Mouse (Mus musculus): ENCODE results near the gene Tmem53. TPM values are rescaled to one million over a fixed set of nuclear protein-coding genes. Genes with fewer than 3 reads are reported as not detected.

Gene Tmem53
- total RNA-seq, 2 experiments from 2014 or later = 1.9 to 4.0 TPM

- no peak for ATAC-seq (replicated peaks; ENCODE audit: low FRiP score, poor library complexity, severe bottlenecking)
These were observed 53.7 kb downstream of the Tmem53 start for GRCm38 (mm10) chr4:117305461-117305860.

GRCm38 (mm10) chr4:117307270-117307669 is 55.5 kb downstream of the Tmem53 start:
- no peak for ATAC-seq (replicated peaks; ENCODE audit: low FRiP score, poor library complexity, severe bottlenecking)

GRCm38 (mm10) chr4:117309427-117309826 is 57.7 kb downstream of the Tmem53 start:
- ATAC-seq (replicated peaks; ENCODE audit: low FRiP score, poor library complexity, severe bottlenecking) = no peak

GRCm38 (mm10) chr4:117311891-117312290 is 60.1 kb downstream of the Tmem53 start:
- ATAC-seq (replicated peaks; ENCODE audit: low FRiP score, poor library complexity, severe bottlenecking) = no peak

- ATAC-seq (replicated peaks; ENCODE audit: low FRiP score, poor library complexity, severe bottlenecking) = peak; percentile 93
These were observed 60.8 kb downstream of the Tmem53 start for GRCm38 (mm10) chr4:117312416-117313084.

- peak; percentile 47 for ATAC-seq (replicated peaks; ENCODE audit: low FRiP score, poor library complexity, severe bottlenecking)
These were observed 61.3 kb downstream of the Tmem53 start for GRCm38 (mm10) chr4:117313085-117313424.

GRCm38 (mm10) chr4:117314849-117315500 is 63.2 kb downstream of the Tmem53 start:
- no peak for ATAC-seq (replicated peaks; ENCODE audit: low FRiP score, poor library complexity, severe bottlenecking)

GRCm38 (mm10) chr4:117316800-117317199 is 65.0 kb downstream of the Tmem53 start:
- no peak for ATAC-seq (replicated peaks; ENCODE audit: low FRiP score, poor library complexity, severe bottlenecking)

GRCm38 (mm10) chr4:117317701-117318190 is 66.0 kb downstream of the Tmem53 start:
- ATAC-seq (replicated peaks; ENCODE audit: low FRiP score, poor library complexity, severe bottlenecking) = no peak

Other genes with a start within 250 kb of the Tmem53 start
- 11.9 and 20.1 TPM in 2 replicates for gene Eif2b3, start 232.5 kb upstream of the Tmem53 start, total RNA-seq (2015; ENCODE audit: low replicate concordance)
- gene Eif2b3, start 232.5 kb upstream of the Tmem53 start, total RNA-seq (2017; ENCODE audit: low replicate concordance) = 7.2 and 10.0 TPM in 2 replicates
- gene Ptch2, start 155.9 kb upstream of the Tmem53 start, total RNA-seq (2015; ENCODE audit: low replicate concordance) = 0.19 and 0.21 TPM in 2 replicates
- 0.09 TPM in 1 of 2 replicates, not detected in the other for gene Ptch2, start 155.9 kb upstream of the Tmem53 start, total RNA-seq (2017; ENCODE audit: low replicate concordance)
- gene Btbd19, start 126.2 kb upstream of the Tmem53 start, total RNA-seq (2015; ENCODE audit: low replicate concordance) = 1.0 and 3.1 TPM in 2 replicates
- 0.68 and 1.3 TPM in 2 replicates for gene Btbd19, start 126.2 kb upstream of the Tmem53 start, total RNA-seq (2017; ENCODE audit: low replicate concordance)
- gene Tctex1d4, start 125.2 kb upstream of the Tmem53 start, total RNA-seq (2015; ENCODE audit: low replicate concordance) = not detected in 2 replicates
- gene Tctex1d4, start 125.2 kb upstream of the Tmem53 start, total RNA-seq (2017; ENCODE audit: low replicate concordance) = not detected in 2 replicates
- 0.42 TPM in 1 of 2 replicates, not detected in the other for gene Plk3, start 118.0 kb upstream of the Tmem53 start, total RNA-seq (2015; ENCODE audit: low replicate concordance)
- gene Plk3, start 118.0 kb upstream of the Tmem53 start, total RNA-seq (2017; ENCODE audit: low replicate concordance) = 1.7 TPM in 1 of 2 replicates, not detected in the other
- gene Rps8, start 95.7 kb upstream of the Tmem53 start, total RNA-seq (2015; ENCODE audit: low replicate concordance) = 981 and 1,137 TPM in 2 replicates
- 281 and 366 TPM in 2 replicates for gene Rps8, start 95.7 kb upstream of the Tmem53 start, total RNA-seq (2017; ENCODE audit: low replicate concordance)
- gene Kif2c, start 69.3 kb upstream of the Tmem53 start, total RNA-seq (2015; ENCODE audit: low replicate concordance) = 11.5 and 16.7 TPM in 2 replicates
- gene Kif2c, start 69.3 kb upstream of the Tmem53 start, total RNA-seq (2017; ENCODE audit: low replicate concordance) = 13.2 and 14.5 TPM in 2 replicates
- gene Armh1, start 174 bp downstream of the Tmem53 start, total RNA-seq (2015; ENCODE audit: low replicate concordance) = not detected in 2 replicates
- gene Armh1, start 174 bp downstream of the Tmem53 start, total RNA-seq (2017; ENCODE audit: low replicate concordance) = not detected in 2 replicates
- 6.3 and 19.0 TPM in 2 replicates for gene Rnf220, start 245.1 kb downstream of the Tmem53 start, total RNA-seq (2015; ENCODE audit: low replicate concordance)
- gene Rnf220, start 245.1 kb downstream of the Tmem53 start, total RNA-seq (2017; ENCODE audit: low replicate concordance) = 19.5 and 22.1 TPM in 2 replicates